Mouse (Mus musculus) heart, postnatal 0 days (tissue): ENCODE measurements at regions not wholly inside any gene's neighbourhood (a gene's known extent, or its start where the extent isn't known, plus 50 kb on each side); places are given as distances from the start of the nearest gene placed in this dataset.

Experiments
- ATAC-seq: fragments of 200-750 bp; cut with Nextera tagmentation; 2 replicates; pipeline ENCODE4 v1.8.0; 2017; ENCODE audit warnings: low read depth, moderate number of reproducible peaks, moderate library complexity; ENCODE audit not compliant: insufficient read depth
- DNase-seq: peaks from one replicate; pipeline ENCODE4 v3.0.0-alpha.2; 2016; ENCODE audit warnings: low spot score
- H3K27ac ChIP-seq: fragments of 300-500 bp; sonication (generic); 2 replicates; pipeline ENCODE4 v1.5.1; 2014; ENCODE audit warnings: low read depth, mild to moderate bottlenecking
- H3K27me3 ChIP-seq: fragments of 300-500 bp; sonication (generic); 2 replicates; pipeline ENCODE4 v1.6.1; 2014; ENCODE audit warnings: low read length, mixed read lengths; ENCODE audit not compliant: control insufficient read depth, insufficient read depth
- H3K36me3 ChIP-seq: fragments of 300-500 bp; sonication (generic); replicated peaks from 2 replicates; pipeline ENCODE4 v1.6.1; 2014; ENCODE audit warnings: low read length, mixed read lengths; ENCODE audit not compliant: control insufficient read depth, insufficient read depth
- H3K4me1 ChIP-seq: fragments of 300-500 bp; sonication (generic); 2 replicates; pipeline ENCODE4 v1.6.1; 2014; ENCODE audit warnings: antibody characterized with exemption; ENCODE audit not compliant: control insufficient read depth, insufficient read depth
- H3K4me2 ChIP-seq: fragments of 300-500 bp; sonication (generic); 2 replicates; pipeline ENCODE4 v1.6.1; 2014; ENCODE audit warnings: low read depth, mild to moderate bottlenecking, low read length, moderate library complexity
- H3K4me3 ChIP-seq: fragments of 300-500 bp; sonication (generic); 2 replicates; pipeline ENCODE4 v1.5.1; 2014; ENCODE audit warnings: low read depth, low read length
- H3K9ac ChIP-seq: fragments of 300-500 bp; sonication (generic); replicated peaks from 2 replicates; pipeline ENCODE4 v1.6.1; 2014; ENCODE audit warnings: low read depth, low read length, mixed read lengths
- H3K9me3 ChIP-seq: fragments of 300-500 bp; sonication (generic); replicated peaks from 2 replicates; pipeline ENCODE4 v1.6.1; 2016; ENCODE audit warnings: low read length; ENCODE audit not compliant: control insufficient read depth
- CTCF ChIP-seq: IDR thresholded peaks from 2 replicates; pipeline ENCODE4 v1.5.1; 2016; ENCODE audit warnings: antibody characterized with exemption, control low read depth, low read depth
- EP300 ChIP-seq: IDR thresholded peaks from 2 replicates; pipeline ENCODE4 v1.6.1; 2016; ENCODE audit warnings: antibody characterized with exemption, low read depth
- WGBS: fragments of 180-500 bp; shearing (Covaris S2); extraction: QIAGEN DNeasy Blood & Tissue Kit; methylation state at CpG from one replicate; pipeline ENCODE4 v1.1.7; 2014; 5-methylcytosine and 5-hydroxymethylcytosine counted together

DNA sequence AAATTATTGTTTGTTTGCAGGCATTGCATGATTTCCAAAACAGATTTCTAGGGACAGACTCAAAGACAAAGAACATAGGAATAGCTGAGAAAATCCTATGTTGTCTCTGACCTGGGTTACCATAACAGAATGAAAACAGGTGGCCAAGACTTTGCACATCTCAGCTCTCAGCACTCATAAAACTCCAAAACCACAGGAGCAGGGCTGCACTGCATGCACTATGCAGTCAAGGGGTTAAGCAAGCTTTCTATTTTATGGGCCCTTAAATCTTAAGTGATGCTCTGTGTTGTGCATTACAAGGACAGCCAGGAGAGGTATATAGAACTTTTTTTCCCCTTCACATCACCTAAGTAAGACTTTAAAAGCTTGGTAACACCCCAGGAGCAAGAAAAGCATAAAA is 224.2 kb upstream of the Nox3 start:
- no peaks in the 10 kb centered on the region for H3K4me1 ChIP-seq
- ATAC-seq, result no peak

DNA sequence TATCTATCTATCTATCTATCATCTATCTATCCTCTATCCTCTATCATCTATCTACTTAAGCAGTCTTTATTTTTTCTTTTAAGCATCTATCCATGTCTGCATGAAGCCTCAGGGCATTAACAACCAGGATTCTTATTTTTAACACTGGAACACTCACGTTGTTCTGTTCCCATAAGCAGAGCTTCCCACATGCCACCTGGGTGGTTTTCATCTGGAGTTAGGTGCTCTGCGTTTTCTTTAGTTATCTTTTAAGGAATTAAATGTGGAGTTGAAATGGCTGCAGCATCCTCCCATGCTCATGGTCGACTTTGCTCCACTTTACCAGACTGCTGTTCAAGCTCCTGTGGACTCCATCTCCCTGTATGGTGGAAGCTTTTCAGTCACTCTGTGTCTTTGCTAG is 196.8 kb upstream of the Nox3 start:
- Histone ChIP-seq H3K9ac (no peak overlapping the region), H3K4me1 (no peaks in the 10 kb centered on the region), H3K27me3 (no peaks in the 10 kb centered on the region), H3K4me3 (no peak overlapping the region), H3K27ac (no peak overlapping the region), H3K4me2 (no peak overlapping the region), H3K36me3 (no peaks in the 10 kb centered on the region), H3K9me3 (no peaks in the 10 kb centered on the region)
- 64% methylated on average over 3 of the region's 3 CpGs for WGBS
- ATAC-seq (no peak), DNase-seq (no peak)
- no peak for TF ChIP-seq EP300

More for the DNA sequence above, 224.2 kb upstream of the Nox3 start:
- TF ChIP-seq CTCF, result no peak
- no peak for TF ChIP-seq EP300
- no peaks in the 10 kb centered on the region for H3K9me3 ChIP-seq
- no peaks in the 10 kb centered on the region for H3K27me3 ChIP-seq
- no peak overlapping the region for H3K27ac ChIP-seq
- no peak overlapping the region for H3K4me2 ChIP-seq
- no peaks in the 10 kb centered on the region for H3K36me3 ChIP-seq
- no peak for DNase-seq
- H3K4me3 ChIP-seq, result no peak overlapping the region
- no peak overlapping the region for H3K9ac ChIP-seq

DNA sequence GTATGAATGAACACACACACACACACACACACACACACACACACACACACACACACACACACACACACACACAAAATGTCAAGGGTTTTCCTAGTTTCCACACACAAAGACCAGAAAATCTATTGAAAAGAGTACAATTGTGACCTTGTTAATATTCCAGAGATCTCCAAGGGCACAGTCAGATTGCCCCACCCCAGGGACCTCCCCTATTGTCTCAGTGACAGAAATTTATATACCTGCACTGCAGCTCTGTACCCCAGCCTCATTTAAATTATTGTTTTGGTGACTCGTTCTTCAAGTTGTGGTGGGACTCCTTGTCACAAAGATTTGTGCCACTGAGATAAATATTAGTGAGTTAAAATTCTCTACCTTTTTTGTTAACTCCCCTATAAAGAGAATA is 187.1 kb upstream of the Nox3 start:
- Histone ChIP-seq H3K4me2 (no peak overlapping the region), H3K9ac (no peak overlapping the region), H3K9me3 (no peaks in the 10 kb centered on the region), H3K36me3 (no peaks in the 10 kb centered on the region), H3K4me3 (no peak overlapping the region), H3K4me1 (no peaks in the 10 kb centered on the region), H3K27ac (no peak overlapping the region), H3K27me3 (no peaks in the 10 kb centered on the region)
- TF ChIP-seq CTCF (no peak), EP300 (no peak)
- ATAC-seq (no peak), DNase-seq (no peak)
- 71% methylated on average over 1 of the region's 1 CpGs for WGBS

DNA sequence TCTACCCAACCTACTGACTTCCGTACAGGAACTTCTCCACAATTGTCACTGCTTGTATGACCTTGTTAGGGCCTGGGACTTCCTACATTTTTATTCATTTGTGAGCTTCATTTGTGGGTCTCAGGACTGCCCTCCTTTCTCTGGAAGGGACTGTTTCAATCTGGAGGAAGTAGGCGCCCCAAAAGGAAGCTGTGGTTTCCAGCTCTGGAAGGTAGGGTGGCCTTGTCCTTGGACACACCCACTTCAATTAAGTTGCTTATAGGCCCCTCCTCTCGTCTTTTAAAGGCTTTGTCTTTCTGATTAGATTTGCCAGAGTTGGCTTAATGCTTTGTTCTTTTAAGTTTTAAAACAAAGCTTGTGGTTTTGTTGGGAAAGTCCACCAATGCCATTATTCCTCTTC is 183.0 kb upstream of the Nox3 start:
- H3K4me2 ChIP-seq, result no peak overlapping the region
- H3K27ac ChIP-seq, result no peak overlapping the region
- DNase-seq (no peak), ATAC-seq (no peak)
- WGBS, result 65% methylated on average over 3 of the region's 3 CpGs
- no peak overlapping the region for H3K9ac ChIP-seq
- no peak overlapping the region for H3K4me3 ChIP-seq
- no peaks in the 10 kb centered on the region for H3K4me1 ChIP-seq
- TF ChIP-seq EP300, result no peak
- TF ChIP-seq CTCF, result no peak
- no peaks in the 10 kb centered on the region for H3K36me3 ChIP-seq
- no peaks in the 10 kb centered on the region for H3K27me3 ChIP-seq
- H3K9me3 ChIP-seq, result no peaks in the 10 kb centered on the region

DNA sequence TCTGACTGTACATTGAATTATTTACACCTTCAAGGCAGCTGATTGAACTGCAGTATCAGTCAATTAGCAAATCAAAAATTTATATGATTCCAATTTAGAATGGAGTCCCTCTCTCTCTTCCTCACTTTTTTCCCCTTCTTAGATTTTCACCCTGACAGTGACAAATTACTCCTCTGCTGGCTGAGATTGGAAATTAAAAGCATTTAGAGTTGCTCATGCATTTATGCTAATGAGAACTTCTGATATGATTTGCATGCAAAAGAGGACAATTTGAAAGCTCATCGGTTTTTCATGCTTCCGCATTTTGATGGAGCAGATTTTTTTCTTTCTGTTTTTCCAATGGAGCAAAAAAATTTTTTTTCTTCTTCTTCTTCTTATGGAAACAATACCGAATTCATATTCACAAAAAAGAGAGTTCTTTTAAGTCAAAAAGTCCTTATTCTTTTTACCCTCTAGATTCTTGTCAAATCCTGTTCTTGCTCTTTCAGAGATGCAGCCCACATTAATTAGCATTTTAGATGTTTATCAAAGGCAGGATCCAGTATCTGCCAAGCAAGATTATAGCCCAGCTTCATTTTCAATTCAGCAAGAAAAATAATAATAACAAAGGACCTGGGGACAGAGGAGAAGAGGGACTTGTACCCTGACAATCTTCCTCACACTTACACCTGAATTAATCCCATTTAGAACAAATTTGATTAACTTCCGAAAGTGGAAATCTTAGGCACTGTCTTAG is 173.6 kb upstream of the Nox3 start:
- no peak for TF ChIP-seq CTCF
- TF ChIP-seq EP300, result no peak
- Histone ChIP-seq H3K36me3 (no peaks in the 10 kb centered on the region), H3K27ac (no peak overlapping the region), H3K9ac (no peak overlapping the region), H3K9me3 (no peaks in the 10 kb centered on the region), H3K4me2 (no peak overlapping the region), H3K27me3 (no peaks in the 10 kb centered on the region), H3K4me1 (no peaks in the 10 kb centered on the region), H3K4me3 (no peak overlapping the region)
- 64% methylated on average over 4 of the region's 4 CpGs for WGBS
- no peak for DNase-seq
- ATAC-seq, result no peak

DNA sequence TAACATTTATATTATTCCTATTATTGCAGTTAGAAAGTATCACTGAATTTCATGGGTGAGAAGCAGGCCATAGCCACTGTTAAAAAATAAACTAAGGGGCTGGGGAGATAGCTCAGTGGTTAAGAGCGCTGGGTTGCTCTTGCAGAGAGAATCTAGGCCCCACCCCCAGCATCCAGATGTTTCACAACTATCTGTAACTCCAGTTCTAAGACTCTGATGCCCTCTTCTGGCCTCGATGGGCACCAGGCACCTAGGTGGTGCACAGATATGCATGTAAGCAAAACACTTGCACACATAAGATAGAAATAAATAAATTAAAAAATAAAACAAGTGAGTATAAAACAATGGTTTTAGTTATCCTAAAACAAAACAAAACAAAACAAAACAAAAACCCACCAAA is 166.3 kb upstream of the Nox3 start:
- DNase-seq (no peak), ATAC-seq (no peak)
- WGBS, result 19% methylated on average over 2 of the region's 2 CpGs
- Histone ChIP-seq H3K27me3 (no peaks in the 10 kb centered on the region), H3K4me3 (no peak overlapping the region), H3K4me2 (no peak overlapping the region), H3K27ac (no peak overlapping the region), H3K9me3 (no peaks in the 10 kb centered on the region), H3K36me3 (no peaks in the 10 kb centered on the region), H3K9ac (no peak overlapping the region), H3K4me1 (no peaks in the 10 kb centered on the region)
- no peak for TF ChIP-seq CTCF
- no peak for TF ChIP-seq EP300
